Mouse (Mus musculus): ENCODE data around the gene Uck2. TPM values are rescaled to one million over a fixed set of nuclear protein-coding genes. Genes with fewer than 3 reads are reported as not detected.

Gene Uck2
- total RNA-seq, 2 experiments from 2014 or later, result 55.0 to 55.7 TPM

DNA sequence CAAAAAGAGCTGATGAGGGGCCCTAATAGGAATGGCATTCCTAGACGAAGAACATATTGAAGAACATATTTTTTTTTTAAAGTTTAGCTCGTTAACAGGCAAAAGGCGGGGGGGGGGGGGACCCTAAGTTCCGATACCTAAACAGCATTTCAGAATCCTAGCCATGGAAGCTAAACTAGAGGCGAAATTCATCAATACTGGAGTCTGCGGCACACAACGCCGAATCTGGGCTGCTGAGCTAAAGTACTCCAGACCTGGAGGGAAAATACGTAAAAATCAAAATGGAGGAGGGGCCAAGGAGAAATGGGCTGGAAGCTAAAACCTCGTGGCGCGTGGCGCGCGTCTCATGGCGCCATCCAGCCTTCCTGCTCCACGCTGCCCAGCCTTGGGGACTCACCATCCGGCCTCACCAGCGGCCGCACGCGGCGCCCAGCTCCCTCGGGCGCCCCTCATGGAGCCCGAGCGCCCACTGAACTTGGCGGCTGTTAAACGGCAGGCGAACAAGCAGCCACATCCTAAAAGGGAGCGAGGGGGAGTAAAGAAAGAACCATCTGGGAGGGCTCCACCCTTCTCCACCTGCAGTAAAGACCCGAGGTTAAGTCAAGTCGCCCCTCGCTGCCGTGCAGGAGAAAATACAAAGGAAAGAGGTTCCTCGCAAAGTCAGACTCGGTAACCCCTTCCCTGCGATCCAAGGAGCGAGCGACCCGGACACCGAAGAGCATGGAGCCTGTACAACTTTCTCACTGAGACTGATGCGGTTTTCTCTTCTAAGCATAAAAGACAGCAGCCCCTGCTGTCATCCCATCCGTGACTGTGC lies 1.5 kb downstream of the Uck2 start:
- DNase-seq, result peak; percentile 63

DNA sequence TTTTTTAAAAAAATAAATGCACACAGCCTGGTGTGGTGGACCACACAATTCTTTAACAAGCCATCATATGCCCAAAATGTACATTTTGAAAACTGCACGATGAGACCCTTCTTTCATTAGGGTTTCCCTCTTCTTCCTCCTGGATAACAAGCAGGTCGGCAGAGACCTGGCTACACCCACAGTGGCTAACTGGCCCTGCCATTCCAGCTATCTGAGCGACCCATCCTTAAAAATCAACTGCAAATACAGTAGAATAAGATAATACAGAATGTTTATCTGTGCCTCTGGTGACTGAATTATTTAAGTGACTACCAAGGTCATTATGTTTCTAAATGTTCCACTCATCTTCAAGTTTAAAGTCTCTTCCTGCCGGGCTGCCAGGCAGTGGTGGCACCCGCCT lies 2.4 kb downstream of the Uck2 start:
- no peak for DNase-seq

DNA sequence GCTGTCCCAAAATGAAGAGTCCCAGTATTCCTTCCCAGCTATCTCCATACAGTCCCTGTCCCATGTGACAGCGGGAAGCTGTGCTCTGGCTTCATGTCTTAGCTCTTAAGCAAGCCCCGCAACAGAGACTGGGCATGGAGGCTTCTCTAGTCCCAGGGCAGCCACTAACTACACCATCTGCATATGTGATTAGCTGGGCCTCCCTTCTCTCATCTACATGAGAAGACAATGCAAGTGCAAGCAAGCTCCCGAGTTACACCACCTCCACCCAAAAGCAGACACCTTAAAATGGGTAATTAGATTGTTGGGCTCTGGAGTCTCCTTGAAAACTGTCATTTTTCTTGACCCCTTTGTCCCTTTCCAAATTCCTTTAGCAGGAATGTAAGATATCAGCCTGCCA lies 3.0 kb downstream of the Uck2 start:
- no peak for DNase-seq

DNA sequence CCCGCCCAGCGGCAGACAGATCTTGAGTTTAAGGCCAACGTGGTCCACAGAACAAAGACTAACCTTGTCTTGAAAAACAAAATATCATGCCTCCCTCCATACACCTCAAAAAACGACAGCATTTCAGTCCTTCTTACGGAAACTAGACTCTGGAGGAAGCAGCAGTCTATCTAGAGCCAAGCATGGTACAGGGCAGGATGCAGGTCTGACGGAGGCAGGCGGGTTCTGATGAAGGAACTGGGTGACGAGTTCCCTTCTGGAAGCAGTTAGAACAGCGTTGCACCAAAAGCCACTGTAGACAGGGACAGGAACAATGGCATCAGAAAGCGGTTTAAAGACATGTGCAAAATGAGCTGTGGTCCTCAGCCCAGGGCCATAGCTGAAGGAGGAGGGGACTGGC lies 5.1 kb downstream of the Uck2 start:
- no peak for DNase-seq

DNA sequence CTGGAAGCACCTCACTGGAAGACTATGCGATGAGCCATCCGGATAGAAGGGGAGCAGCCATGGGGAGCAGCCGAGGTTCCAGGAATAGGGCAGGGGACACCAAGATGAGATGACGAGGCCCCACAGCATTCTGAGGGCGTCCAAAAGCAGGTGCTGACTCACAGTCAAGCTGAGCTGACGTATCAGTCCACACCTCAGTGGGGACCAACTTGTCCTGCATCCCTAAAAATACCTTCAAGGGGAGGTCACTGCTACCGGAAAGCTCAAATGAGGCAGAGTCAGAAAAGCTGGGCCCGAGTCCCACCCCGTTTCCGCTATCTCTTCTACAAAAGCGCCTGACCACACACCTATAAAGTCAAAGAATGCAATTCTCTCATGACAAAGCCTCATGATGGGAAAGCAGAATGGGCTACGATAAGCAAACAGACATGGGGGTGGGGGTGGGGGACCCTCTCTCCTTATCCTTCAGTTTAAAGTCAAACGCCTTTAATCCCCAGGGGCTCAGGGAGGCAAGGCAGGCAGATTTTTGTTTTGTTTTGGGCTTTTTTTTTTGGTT lies 5.9 kb downstream of the Uck2 start:
- DNase-seq, result no peak

DNA sequence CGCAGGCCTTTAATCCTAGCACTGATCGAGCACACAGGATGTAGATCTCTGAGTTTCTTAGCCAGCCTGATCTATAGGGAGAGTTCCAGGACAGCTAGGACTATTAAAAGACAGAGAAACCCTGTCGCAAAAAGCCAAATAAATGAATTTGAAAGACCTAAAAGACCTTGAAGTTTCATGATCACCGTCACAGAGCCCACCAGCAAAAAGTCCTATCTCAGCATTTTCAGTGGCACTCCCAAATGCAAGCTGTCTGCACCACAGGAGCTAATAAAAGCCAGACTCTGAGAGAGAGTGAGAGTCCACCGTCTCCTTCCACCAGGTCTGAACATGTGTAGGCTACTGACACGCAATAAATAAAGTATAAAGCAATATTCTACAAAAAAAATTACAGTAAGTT lies 6.7 kb downstream of the Uck2 start:
- DNase-seq, result no peak

DNA sequence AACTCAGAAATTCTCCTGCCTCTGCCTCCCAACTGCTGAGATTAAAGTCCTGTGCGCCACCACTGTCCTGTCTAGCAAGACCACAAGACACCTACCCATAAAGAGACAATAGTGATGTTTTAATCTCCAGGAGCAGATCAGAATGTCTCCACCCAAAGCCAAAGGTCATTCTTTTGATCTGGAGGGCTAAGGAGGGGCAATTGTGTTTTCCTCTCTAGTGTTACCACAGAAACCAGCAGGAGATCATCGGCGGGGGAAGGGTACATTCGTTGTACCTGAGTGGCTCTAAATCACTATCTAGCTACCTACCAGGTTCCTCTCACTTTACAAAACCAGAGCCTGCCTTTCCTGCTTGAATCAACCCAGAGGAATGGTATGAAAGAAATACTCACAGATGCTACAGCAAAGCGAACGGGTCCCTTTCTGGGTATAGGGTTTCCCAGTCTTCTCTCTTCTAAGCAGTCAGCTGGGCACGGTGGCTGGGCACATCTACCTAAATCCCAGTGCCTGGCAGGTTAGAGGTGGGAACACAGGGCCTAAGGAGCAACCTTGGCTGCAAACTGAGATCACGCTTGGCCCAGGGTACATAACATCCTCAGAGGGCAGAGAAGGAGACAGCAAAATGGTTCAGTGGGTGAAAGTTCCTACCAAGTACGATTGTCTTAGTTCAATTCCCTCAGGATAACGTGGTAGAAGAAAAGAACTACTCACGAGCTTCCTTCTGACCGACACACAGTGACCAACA lies 10.3 kb downstream of the Uck2 start:
- no peak for DNase-seq

DNA sequence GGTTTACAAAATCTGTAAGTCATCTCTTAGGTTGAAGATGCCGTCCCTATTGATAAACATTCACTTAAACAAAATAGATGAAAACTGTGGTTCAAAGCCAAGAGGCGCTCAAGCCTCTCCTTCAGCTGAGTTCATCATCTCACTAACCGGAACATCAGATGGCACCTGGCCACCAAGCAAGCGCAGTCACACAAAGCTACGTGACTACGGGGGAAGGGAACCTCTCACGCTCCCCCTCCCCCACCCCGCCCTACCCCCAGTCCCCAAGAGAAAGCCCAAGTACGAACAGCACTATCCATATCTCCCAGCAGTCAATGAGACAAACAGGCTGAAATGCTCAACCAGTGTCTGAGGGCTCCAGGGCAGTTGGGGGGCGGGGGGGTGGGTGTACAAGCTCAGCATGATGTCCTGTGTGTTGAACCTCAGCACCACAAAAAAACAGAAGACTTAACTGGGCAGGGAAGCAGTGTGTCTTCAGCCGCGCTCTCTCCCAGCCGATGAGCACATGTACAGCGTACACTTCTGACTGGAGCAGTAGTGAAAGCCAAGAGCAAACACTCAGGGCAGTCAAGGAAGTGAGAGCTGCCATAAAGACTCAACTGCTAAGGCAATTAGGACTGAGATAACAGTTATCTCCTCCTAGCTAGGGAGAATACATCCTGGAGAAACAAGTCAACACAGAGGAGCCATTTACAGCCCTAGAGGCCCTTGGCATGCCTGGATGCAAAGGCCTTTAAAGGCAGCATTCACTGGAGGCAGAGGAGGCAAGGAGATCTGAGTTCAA lies 11.5 kb downstream of the Uck2 start:
- DNase-seq, result no peak

DNA sequence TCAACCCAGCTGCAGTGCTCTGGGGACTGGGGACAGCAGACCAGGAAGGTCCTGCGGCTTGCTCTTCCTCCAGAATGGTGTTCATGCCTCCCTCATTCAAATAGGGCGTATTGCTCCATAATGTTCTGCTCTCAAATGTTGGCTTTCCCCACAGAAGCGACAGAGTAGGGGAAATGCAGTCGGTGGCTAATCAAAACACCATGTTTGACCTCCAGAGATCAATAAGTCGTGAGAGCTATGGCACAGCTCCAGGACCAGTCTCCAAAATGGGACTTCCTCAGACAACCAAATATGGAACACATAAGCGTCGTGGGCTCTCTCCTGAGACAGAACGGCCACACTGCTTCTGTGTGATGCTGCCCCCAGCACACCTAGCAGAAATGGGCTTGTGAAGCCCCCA lies 13.3 kb downstream of the Uck2 start:
- DNase-seq, result no peak

DNA sequence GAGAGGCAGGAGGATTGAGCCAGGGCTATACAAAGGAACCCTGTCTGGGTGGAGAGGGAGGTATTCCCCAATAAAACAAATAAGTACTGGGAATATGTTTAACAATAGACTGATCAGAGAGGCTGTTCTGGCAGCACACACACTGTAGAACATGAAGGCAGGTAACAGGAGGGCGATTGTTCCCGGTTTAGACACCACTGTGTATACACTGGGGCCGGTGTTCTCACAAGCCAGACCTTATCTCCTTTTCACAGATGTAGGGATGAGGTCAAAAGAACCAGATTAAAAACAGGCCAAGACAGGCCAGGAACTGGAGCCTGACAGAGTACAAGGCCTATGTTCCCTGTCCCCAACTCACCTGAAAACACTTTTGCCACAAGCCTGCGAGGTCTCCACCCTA lies 13.8 kb downstream of the Uck2 start:
- DNase-seq, result no peak

DNA sequence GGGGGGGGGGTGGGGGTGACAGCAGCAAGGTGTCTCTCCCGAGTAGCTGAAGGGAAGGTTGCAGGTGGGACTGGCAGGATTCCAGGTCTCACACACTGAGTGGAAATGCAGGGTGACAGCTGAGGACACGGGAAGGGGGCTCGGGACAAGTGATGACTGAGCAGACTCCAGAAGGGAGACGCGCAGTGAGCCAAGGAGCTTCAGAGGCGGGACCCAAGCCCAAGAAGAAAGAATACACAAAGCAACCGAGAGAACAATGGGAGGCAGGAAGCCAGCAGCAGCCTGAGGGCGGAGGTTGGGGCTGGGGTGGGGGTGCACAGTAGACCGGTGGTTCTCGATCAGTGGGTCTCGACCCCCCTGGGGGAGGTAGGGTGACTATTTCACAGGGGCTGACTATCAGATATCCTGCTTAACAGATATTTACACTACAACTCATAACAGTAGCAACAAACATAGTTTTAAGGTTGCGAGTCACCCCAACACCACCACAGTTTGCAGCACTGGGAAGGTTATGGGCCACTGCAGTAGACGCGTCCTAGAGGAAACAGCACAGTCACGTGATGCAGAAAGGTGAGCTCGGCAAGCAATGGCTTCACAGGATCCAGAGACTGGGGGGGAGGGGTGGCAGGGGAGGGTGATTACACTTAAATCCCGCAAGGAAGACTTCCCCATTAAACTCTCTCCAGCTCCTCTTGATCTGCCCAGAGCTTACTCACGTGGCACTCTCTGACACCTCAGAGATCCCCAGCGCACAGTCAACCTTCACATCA lies 14.6 kb downstream of the Uck2 start:
- DNase-seq, result peak; percentile 67

DNA sequence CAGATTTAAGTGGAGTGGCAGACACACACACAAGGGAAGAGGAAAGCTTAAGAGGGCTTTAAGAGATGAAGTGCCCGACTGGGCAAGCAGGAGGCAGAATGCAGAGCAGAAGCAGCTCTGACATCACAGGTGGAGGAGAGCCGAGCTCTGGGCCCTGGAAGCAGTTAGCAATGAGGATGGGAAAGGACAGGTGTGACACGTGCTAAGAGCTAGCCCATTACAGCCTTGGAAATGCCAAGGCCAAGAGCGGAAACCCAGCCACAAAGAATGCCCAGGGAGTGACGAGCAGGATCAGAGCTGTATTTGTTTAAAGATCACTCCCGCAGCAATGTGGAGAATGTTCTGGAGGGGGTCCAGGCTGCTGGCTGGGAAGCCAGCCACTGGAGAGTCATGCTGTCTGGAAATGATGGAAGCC lies 15.3 kb downstream of the Uck2 start:
- DNase-seq, result peak; percentile 92

DNA sequence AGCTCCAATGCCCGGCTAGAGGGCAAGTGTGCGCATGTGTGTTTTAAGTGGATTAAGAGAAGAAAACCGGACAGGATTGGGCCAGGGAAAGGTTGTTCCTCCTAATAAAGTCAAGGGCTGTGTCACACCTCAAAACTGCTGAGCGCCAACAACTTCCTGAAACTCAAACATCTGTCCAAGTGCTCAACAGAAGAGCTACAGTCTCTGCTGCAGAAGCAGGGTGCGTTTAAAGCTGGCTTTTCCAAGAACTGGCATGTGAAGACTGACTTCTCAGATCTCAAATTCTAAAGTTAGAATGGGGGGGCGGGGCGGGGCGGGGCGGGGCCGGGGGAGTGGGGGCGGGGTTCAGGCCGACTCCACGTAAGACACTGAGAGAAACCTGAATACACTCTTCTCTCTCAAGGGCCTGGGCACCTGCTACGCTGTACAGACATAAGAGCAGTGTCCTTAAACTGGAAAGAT lies 15.7 kb downstream of the Uck2 start:
- DNase-seq, result no peak

DNA sequence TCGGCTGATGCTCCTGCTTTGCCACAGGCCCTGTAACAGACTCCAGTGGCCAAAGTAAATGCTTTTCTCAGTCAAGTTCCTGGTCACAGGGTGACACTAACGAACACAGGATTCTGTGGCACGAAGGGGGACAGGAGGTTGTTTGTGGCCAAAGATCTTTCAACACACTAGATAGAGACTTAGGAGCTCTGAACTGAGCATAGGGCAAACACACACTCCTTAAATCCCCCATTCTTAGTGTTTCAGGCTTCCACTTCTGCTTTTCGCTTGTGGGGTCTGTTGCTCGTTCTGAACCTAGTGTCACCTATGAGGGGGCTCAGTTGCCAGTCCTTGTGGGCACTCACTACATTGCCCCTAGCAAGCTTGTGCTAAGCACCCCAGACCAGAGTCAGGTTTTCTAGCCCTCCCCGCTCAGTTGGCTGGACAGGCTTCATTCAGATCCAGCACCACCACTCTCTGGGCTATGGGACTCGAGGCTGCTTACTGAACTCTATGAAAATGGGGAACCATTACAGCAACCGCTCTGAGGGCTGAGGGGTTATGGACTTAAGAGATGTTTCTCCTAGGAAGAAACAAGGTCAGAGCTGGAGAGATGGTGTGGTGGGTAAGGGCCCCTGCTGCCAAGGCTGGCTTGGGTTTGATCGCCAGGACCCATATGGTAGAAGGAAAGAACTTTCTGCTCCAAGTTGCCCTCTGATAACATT lies 16.6 kb downstream of the Uck2 start:
- DNase-seq, result no peak

DNA sequence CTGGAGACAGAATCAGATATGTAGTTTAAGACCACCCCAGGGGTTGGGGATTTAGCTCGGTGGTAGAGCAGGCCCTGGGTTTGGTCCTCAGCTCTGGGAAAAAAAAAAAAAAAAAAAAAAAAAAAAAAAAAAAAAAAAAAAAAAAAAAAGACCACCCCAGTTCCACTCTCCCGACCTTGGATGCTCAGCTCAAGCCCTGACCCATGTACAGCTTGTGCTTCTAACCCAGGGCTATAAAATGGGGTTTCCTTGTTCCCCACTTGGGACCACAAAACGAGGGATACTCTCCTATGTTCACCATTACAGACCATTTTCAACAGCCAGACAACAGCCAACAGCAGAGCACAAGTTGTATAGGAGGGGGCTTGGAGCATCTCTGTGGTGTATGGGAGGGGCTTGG lies 18.4 kb downstream of the Uck2 start:
- DNase-seq, result no peak

DNA sequence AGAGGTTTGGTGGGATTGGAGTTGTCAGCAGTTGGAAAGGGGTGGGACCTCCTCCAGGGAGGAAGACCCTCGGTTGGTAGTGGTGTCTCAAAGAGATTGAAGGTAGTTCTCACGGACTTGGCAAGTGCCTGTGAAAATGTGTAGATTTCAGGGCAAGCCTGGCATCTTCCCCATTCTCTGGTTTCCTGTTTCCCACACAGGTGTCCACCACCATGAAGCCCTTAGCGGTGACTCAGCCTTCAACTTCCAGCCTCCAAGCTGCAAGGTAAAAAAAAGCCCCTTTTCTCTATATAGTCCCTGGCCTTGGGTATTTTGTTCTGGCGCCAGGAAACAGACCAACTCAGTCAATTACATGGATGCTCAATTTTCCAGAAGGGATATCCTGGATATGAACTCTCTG lies 19.8 kb downstream of the Uck2 start:
- no peak for DNase-seq

DNA sequence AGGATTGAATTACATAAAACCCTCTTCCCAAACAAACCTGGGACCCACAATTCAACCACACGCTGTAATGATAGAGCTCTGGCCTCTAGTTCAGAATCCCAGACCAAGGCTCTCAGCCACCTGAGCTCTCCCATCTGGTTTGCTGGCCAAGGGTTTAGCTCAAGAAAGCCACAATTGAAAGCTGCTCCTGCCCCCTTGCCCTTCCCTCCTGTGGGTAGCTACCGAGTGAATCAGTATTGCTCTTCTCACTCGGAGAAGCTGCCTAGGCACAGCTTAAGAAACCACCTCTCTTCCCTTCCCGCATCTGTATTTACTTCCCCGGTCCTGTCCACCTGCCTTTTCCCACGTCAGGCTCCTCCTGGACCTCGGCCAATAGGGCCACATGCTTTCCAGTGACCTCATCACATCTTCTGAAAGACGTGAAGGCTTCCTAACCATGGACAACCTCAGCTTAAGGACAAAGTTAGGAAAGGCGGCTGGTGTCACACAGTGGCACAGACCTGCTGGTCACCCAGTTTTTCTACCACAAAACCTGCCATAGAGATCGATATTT lies 22.6 kb downstream of the Uck2 start:
- DNase-seq, result no peak

DNA sequence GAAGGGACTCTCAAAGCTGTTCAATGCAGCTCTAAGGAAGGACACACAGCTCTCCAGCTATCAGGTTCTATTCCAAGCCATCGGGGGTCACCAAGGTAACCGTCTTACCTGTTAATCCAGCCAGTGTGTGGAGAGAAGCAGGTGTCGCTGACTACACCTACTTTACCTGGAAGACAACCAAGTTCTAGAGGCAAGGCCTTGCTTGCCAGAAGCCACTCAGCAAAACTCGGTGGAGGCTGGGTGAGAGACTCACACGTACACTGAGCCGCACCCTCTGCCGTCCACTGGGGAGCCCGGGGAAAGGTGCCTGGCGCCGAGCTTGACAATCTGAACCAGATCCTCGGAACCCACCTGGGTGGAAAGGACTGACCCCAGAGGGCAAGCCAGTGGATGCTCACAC lies 23.4 kb downstream of the Uck2 start:
- DNase-seq, result no peak

DNA sequence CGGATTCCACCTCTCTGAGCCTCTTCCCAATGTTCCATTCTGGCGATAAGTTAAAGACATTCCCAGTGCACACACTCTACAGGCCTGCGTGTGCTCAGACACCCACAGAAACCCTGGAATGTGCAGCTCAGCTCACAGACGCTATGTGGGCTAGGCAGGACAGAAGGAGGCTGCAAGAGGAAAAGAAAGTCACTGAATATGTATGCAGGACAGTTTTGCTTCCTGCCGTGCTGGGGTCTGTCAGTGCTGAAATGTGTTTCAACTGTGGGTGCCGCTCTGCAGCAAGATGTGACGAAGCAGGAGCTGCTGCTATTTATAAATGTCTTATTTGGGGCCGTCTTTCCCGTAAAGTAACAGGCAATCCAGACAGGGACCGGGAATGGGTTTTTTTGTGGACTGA lies 25.4 kb downstream of the Uck2 start:
- DNase-seq, result no peak

DNA sequence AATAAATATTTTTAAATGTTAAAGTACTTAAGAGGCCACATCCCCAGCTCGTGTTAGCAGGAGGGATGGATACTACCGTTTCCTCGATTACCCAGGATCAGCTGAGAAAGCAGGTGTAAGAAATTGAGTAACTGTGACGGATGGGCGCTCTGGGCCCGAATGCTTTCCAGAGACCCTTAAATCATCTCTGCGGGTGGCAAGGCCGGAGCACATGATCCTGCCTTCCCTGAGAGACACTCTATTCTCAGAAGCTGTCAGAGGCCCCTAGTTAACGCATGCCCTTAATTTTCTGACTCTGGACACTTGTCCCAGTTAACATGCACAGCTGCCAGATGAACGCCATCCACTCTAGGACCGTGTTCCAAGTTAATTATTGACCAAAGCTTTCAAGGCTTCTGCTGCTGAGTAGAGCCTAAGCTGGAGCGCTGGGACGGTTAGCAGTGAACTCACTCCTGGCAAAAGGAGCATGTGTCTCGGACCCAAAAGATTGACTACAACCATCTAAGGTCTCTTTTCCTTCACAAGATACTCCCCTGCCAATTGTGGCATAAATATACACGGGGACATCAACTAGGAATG lies 28.3 kb downstream of the Uck2 start:
- no peak for DNase-seq

DNA sequence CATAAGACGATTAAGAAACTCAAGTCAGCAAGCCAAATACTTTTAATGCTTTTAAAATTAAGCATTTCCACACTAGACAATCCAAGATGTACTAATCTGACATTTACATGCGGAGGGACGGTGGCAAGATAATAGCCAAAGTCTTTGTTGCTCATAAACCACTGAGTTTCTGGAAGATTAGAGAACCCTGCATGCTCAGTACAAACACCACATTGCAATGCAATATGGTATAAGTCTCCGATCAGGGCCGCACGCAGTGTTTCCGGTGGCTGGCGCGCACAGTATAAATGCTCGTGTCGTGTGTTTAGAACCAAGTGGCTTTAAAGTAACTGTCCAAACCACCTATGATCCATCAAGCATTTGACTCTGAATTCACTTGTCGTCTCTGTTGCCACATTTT lies 31.5 kb downstream of the Uck2 start:
- no peak for DNase-seq
